Comparison of ENCODE assay signal across 10 mouse cellular contexts in genomic region chr1:159989561-159989960, GRCm38 (mm10).
"Had no signal": no experiment of that assay in that cellular context is flagged by ENCODE, and none has a peak within 500 bp of the region (broad histone marks: within the 10 kb centered on the region; RNA-seq: fewer than 3 reads in every experiment).

No protein-coding gene starts in this region.

- DNase-seq: kidney, adult 9 months; kidney, postnatal 14 days; layer of hippocampus, adult 9-11 months; lung, adult 18-20 months; lung, postnatal 10 days; lung, postnatal 36 days; retina, postnatal 1 day; thymus, adult 18-20 months; thymus, postnatal 36 days had no signal

- ATAC-seq: midbrain, embryonic 15.5 days had no signal
